Mouse (Mus musculus): ENCODE data around the gene Pcp4. TPM values are rescaled to one million over a fixed set of nuclear protein-coding genes. Genes with fewer than 3 reads are reported as not detected.

Pcp4 gene
- polyA plus RNA-seq, 1 experiment = 6.2 TPM

GRCm38 (mm10) chr16:96556621-96557020 lies 89.2 kb downstream of the Pcp4 start:
- WGBS = 55% methylated on average over 3 of the region's 3 CpGs

GRCm38 (mm10) chr16:96558341-96558740 lies 90.9 kb downstream of the Pcp4 start:
- 98% methylated on average over 1 of the region's 1 CpGs for WGBS

More at GRCm38 (mm10) chr16:96556621-96557020, 89.2 kb downstream of the Pcp4 start:
- no peak for DNase-seq (ENCODE audit: low read depth, low spot score)

DNA sequence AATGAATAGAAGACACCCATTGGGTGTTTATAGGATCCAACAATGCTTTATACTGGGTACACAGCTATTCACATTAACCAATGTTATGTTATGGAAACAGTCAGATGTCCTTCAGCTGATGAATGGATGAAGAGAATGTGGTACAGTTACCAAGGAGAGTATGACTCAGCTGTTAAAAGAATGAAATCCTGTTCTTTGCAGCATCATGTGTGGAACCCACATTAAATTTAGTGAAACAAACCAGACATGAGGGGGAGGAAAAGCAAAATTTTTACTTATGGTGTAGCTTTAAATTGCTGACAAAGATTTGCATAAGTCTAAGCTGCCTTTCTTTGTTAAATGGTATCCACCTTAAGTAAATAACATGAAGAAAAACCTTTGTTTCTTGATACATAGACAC lies 92.4 kb downstream of the Pcp4 start:
- DNase-seq (ENCODE audit: low read depth, low spot score) = no peak

More at GRCm38 (mm10) chr16:96558341-96558740, 90.9 kb downstream of the Pcp4 start:
- no peak for DNase-seq (ENCODE audit: low read depth, low spot score)

- 67% methylated on average over 8 of the region's 8 CpGs for WGBS
- DNase-seq (ENCODE audit: low read depth, low spot score) = no peak
Observed at GRCm38 (mm10) chr16:96563350-96564257, 96.2 kb downstream of the Pcp4 start.

DNA sequence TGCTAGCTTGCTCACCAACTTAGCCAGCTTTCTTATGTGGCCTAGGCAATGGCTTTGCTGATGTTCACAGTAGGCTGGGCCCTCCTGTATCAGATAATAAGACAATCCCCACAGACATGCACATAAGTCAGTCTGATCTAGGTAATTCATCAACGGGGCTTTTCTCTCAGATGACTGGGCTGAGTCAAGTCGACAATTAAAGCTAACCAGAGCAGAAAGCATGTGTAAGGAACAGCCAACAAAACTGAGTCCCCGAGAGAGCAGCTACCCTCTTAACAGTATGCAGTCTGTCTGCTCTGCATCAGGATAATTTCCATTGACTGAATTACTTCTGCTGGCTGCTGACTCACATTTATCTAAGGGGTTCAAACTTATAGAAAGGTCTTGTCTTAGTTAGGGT lies 100.0 kb downstream of the Pcp4 start:
- 58% methylated on average over 3 of the region's 3 CpGs for WGBS
- no peak for DNase-seq (ENCODE audit: low read depth, low spot score)

Other genes starting within 250 kb of the Pcp4 start
- 2.4 and 5.8 TPM in 2 replicates for gene B3galt5, start 231.8 kb upstream of the Pcp4 start, polyA plus RNA-seq (2012; rRNA removed)
- 0.02 and 0.12 TPM in 2 replicates for gene Itgb2l, start 24.0 kb upstream of the Pcp4 start, polyA plus RNA-seq (2012; rRNA removed)